Mouse (Mus musculus) neutrophil, adult 5-6 weeks (primary cell): Measurements from ENCODE around the gene Gm10226. TPM values are rescaled to one million over a fixed set of nuclear protein-coding genes. Genes with fewer than 3 reads are reported as not detected.

ENCODE experiments used
- total RNA-seq: library from RNA; stranded (forward); fragments of 200-1000 nt; gene quantifications from 2 replicates; pipeline ENCODE4 v1.2.3, GENCODE M21; 2017

Gene Gm10226
- total RNA-seq, 1 experiment from 2014 or later = 6.8 TPM

Other genes with a start within 250 kb of the Gm10226 start
- 19.9 and 22.0 TPM in 2 replicates for gene Zfp51, start 241.5 kb upstream of the Gm10226 start, total RNA-seq
- 38.8 and 40.4 TPM in 2 replicates for gene Zfp53, start 202.9 kb upstream of the Gm10226 start, total RNA-seq
- 26.4 and 31.0 TPM in 2 replicates for gene Zfp52, start 156.3 kb upstream of the Gm10226 start, total RNA-seq
- 4.3 and 4.9 TPM in 2 replicates for gene Zfp948, start 124.9 kb upstream of the Gm10226 start, total RNA-seq
- 6.8 and 9.2 TPM in 2 replicates for gene Zfp983, start 41.2 kb upstream of the Gm10226 start, total RNA-seq
- gene Zfp760, start 15.9 kb downstream of the Gm10226 start, total RNA-seq = 5.0 and 5.7 TPM in 2 replicates
- gene Zfp229, start 38.9 kb downstream of the Gm10226 start, total RNA-seq = 2.1 and 2.2 TPM in 2 replicates
- not detected in 2 replicates for gene Zfp820, start 153.9 kb downstream of the Gm10226 start, total RNA-seq
- gene Zfp995, start 218.1 kb downstream of the Gm10226 start, total RNA-seq = 1.0 and 4.4 TPM in 2 replicates